Mouse (Mus musculus): Measurements from ENCODE around the gene Ostf1.

DNA sequence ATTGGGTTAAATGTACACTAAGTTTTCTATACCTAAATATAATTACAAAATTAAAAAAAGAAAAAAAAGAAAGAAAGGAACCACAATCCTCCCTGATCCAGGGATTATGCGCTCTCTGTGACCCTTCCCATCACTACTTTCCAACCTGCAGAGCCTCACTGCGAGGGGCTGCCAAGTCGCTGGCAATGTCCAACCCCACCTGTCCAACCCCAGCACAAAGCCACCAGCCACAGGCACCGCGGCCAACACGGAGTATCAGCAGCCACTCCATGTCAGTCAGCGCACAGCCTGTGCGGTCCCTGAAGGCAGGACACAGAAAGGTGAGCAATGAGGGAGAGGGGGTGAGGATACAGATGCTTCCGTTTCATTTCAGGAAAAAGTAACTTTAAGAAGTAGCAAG, 49.4 kb downstream of the Ostf1 start:
- TF ChIP-seq CTCF (IDR thresholded peaks at IDR 0.05; ENCODE audit: low read depth, low read length) (no peak), POLR2A (IDR thresholded peaks at IDR 0.05; ENCODE audit: borderline replicate concordance, low read depth, low read length) (no peak)

All from bone marrow macrophage, adult 2 months (primary cell).